Mouse (Mus musculus): ENCODE measurements around the gene Ddx4.
"Not testable (repeated sequence)": the region's sequence is repeated elsewhere in the genome, so short reads cannot be mapped to it uniquely, and the experiment has no call there.

Gene Ddx4

GRCm38 (mm10) chr13:112636498-112636897, 15.8 kb downstream of the Ddx4 start:
- in situ Hi-C loops (cut with MboI), result no loop called here

- in situ Hi-C loops (cut with MboI), result no loop called here
Observed at GRCm38 (mm10) chr13:112635174-112635837, 17.0 kb downstream of the Ddx4 start.

- in situ Hi-C loops (cut with MboI), result no loop called here
Observed at GRCm38 (mm10) chr13:112625566-112625965, 26.7 kb downstream of the Ddx4 start.

GRCm38 (mm10) chr13:112624622-112625021, 27.7 kb downstream of the Ddx4 start:
- in situ Hi-C loops (cut with MboI), result no loop called here

- in situ Hi-C loops (cut with MboI), result no loop called here
Observed at GRCm38 (mm10) chr13:112623656-112624055, 28.6 kb downstream of the Ddx4 start.

GRCm38 (mm10) chr13:112621592-112621991, 30.7 kb downstream of the Ddx4 start:
- in situ Hi-C loops (cut with MboI), result no loop called here

- in situ Hi-C loops (cut with MboI), result no loop called here
Observed at GRCm38 (mm10) chr13:112608606-112609005, 43.7 kb downstream of the Ddx4 start.

GRCm38 (mm10) chr13:112604411-112604810, 47.9 kb downstream of the Ddx4 start:
- in situ Hi-C loops (cut with MboI), result no loop called here

GRCm38 (mm10) chr13:112603839-112604238, 48.4 kb downstream of the Ddx4 start:
- in situ Hi-C loops (cut with MboI), result no loop called here

- in situ Hi-C loops (cut with MboI), result no loop called here
Observed at GRCm38 (mm10) chr13:112602607-112603006, 49.7 kb downstream of the Ddx4 start.

- in situ Hi-C loops (cut with MboI), result not testable (repeated sequence)
Observed at GRCm38 (mm10) chr13:112594260-112594659, 58.0 kb downstream of the Ddx4 start, which contains the start of gene Il31ra. Gene Il31ra (minus strand): TSS chr13:112594360.

- in situ Hi-C loops (cut with MboI), result no loop called here
Observed at GRCm38 (mm10) chr13:112590254-112590653, 62.0 kb downstream of the Ddx4 start.

- in situ Hi-C loops (cut with MboI), result no loop called here
Observed at GRCm38 (mm10) chr13:112589625-112590024, 62.6 kb downstream of the Ddx4 start.

GRCm38 (mm10) chr13:112584556-112585237, 67.6 kb downstream of the Ddx4 start:
- in situ Hi-C loops (cut with MboI), result no loop called here

- in situ Hi-C loops (cut with MboI), result no loop called here
Observed at GRCm38 (mm10) chr13:112582291-112582690, 70.0 kb downstream of the Ddx4 start.

- in situ Hi-C loops (cut with MboI), result no loop called here
Observed at GRCm38 (mm10) chr13:112581796-112582195, 70.5 kb downstream of the Ddx4 start.

GRCm38 (mm10) chr13:112580590-112581320, 71.5 kb downstream of the Ddx4 start:
- in situ Hi-C loops (cut with MboI), result no loop called here

- in situ Hi-C loops (cut with MboI), result not testable (repeated sequence)
Observed at GRCm38 (mm10) chr13:112578041-112578440, 74.2 kb downstream of the Ddx4 start.

- in situ Hi-C loops (cut with MboI), result no loop called here
Observed at GRCm38 (mm10) chr13:112573800-112574199, 78.5 kb downstream of the Ddx4 start.

- in situ Hi-C loops (cut with MboI), result no loop called here
Observed at GRCm38 (mm10) chr13:112570768-112571167, 81.5 kb downstream of the Ddx4 start.

- in situ Hi-C loops (cut with MboI), result no loop called here
Observed at GRCm38 (mm10) chr13:112569606-112570005, 82.7 kb downstream of the Ddx4 start.

GRCm38 (mm10) chr13:112560554-112561138, 91.6 kb downstream of the Ddx4 start:
- in situ Hi-C loops (cut with MboI), result no loop called here
